Comparison of ENCODE assay signal across 7 mouse cellular contexts in the genomic region with DNA sequence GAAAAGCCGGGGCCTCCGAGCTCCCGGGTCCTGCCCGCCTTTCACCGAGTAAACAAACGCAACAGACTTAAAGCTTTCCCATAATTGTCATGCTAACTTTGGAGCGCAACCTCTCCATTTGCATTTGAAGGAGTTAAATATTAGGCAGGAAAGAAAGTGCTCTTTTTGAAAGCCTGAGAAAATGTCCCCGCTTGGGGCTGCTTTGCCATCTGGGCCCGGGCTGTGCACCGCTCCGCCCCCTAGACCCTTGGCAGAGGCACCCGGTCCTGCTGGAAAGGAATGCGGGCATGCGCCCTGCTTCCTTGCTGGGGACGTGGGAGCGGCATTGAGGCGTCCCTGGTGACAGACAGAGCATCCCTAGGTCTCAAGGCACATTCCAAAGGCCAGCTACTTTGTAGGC.
A peak's percentile ranks its signal among the peaks of the same experiment; 100 is the strongest.
DNase-seq lines count a peak whose midpoint lies in the region; ATAC-seq and TF ChIP-seq lines count a peak whose summit lies in the region.

No protein-coding gene starts in this region.

- 1% methylated on average over 17 of the region's 17 CpGs for WGBS in heart, embryonic 11.5 days (ENCODE audit: insufficient replicate concordance)
- WGBS in kidney, embryonic 14.5 days: under 1% methylated on average over 17 of the region's 17 CpGs
- WGBS in limb, embryonic 13.5 days: 2% methylated on average over 17 of the region's 17 CpGs
- WGBS in midbrain, postnatal 0 days: 5% methylated on average over 17 of the region's 17 CpGs

- no peak for TF ChIP-seq CTCF in embryonic fibroblast, embryonic 13.5 days (IDR thresholded peaks at IDR 0.05; ENCODE audit: borderline replicate concordance, insufficient read depth, low read length)
- peak; percentile 31 for TF ChIP-seq CTCF in midbrain, postnatal 0 days (IDR thresholded peaks at IDR 0.05)

- H3K27ac ChIP-seq in embryonic fibroblast, embryonic 13.5 days (ENCODE audit: insufficient read depth, low read length): no peak overlapping the region
- H3K27ac ChIP-seq in heart, embryonic 11.5 days (ENCODE audit: low read depth, low read length): no peak overlapping the region
- H3K27ac ChIP-seq in kidney, embryonic 14.5 days (ENCODE audit: low read depth, low read length): peak overlapping the region; percentile 8; the same call in 1 of the 2 replicates
- peak overlapping the region; percentile 22; the same call in 1 of the 2 replicates for H3K27ac ChIP-seq in limb, embryonic 13.5 days
- H3K27ac ChIP-seq in midbrain, postnatal 0 days (ENCODE audit: low read depth, low read length): no peak overlapping the region

- DNase-seq in brain, embryonic 18.5 days (ENCODE audit: low read depth, low spot score): peak; percentile 61
- peak; percentile 81 for DNase-seq in midbrain, postnatal 0 days (ENCODE audit: low spot score)
- DNase-seq in testis, postnatal 14 days (ENCODE audit: low spot score): peak; percentile 30

- peaks cover 3% of the 10 kb centered on the region for H3K4me1 ChIP-seq in embryonic fibroblast, embryonic 13.5 days (ENCODE audit: control insufficient read depth, insufficient read depth, low read length)
- peaks cover 2% of the 10 kb centered on the region; the same call in 1 of the 2 replicates for H3K4me1 ChIP-seq in heart, embryonic 11.5 days (ENCODE audit: control insufficient read depth, insufficient read depth, low read length)
- H3K4me1 ChIP-seq in kidney, embryonic 14.5 days (ENCODE audit: control insufficient read depth, insufficient read depth, low read length): peaks cover 14% of the 10 kb centered on the region
- peaks cover 16% of the 10 kb centered on the region for H3K4me1 ChIP-seq in limb, embryonic 13.5 days
- H3K4me1 ChIP-seq in midbrain, postnatal 0 days (ENCODE audit: insufficient read depth, low read length): no peaks in the 10 kb centered on the region

- H3K4me3 ChIP-seq in embryonic fibroblast, embryonic 13.5 days (ENCODE audit: insufficient read depth, low read length): peak overlapping the region; percentile 15; the same call in 1 of the 2 replicates
- peak overlapping the region; percentile 8 for H3K4me3 ChIP-seq in heart, embryonic 11.5 days (ENCODE audit: low read depth, low read length)
- peak overlapping the region; percentile 18 for H3K4me3 ChIP-seq in kidney, embryonic 14.5 days (ENCODE audit: low read length)
- peak overlapping the region; percentile 28 for H3K4me3 ChIP-seq in limb, embryonic 13.5 days
- H3K4me3 ChIP-seq in midbrain, postnatal 0 days (ENCODE audit: low read depth, low read length): peak overlapping the region; percentile 18

- no peak for TF ChIP-seq POLR2A in embryonic fibroblast, embryonic 13.5 days (IDR thresholded peaks at IDR 0.05; ENCODE audit: low read depth, low read length)

- H3K9me3 ChIP-seq in heart, embryonic 11.5 days (replicated peaks; ENCODE audit: control insufficient read depth, low read length): no peaks in the 10 kb centered on the region
- no peaks in the 10 kb centered on the region for H3K9me3 ChIP-seq in kidney, embryonic 14.5 days (ENCODE audit: control insufficient read depth, low read length)
- no peaks in the 10 kb centered on the region for H3K9me3 ChIP-seq in limb, embryonic 13.5 days
- H3K9me3 ChIP-seq in midbrain, postnatal 0 days (ENCODE audit: low read length): no peaks in the 10 kb centered on the region

- ATAC-seq in heart, embryonic 11.5 days (replicated peaks; ENCODE audit: insufficient number of reproducible peaks, low FRiP score, low TSS enrichment): 0 out of 2 replicates have a peak, but pooled peaks have one; percentile 63
- ATAC-seq in kidney, embryonic 14.5 days (ENCODE audit: low FRiP score, low TSS enrichment): peak; percentile 92
- ATAC-seq in limb, embryonic 13.5 days (ENCODE audit: low FRiP score, low read depth): peak; percentile 69; the same call in 1 of the 2 replicates
- peak; percentile 44; the same call in 1 of the 2 replicates for ATAC-seq in midbrain, postnatal 0 days (ENCODE audit: low FRiP score)

- peak overlapping the region; percentile 1; the same call in 1 of the 2 replicates for H3K9ac ChIP-seq in heart, embryonic 11.5 days (ENCODE audit: low read depth, low read length)
- no peak overlapping the region for H3K9ac ChIP-seq in kidney, embryonic 14.5 days (ENCODE audit: low read depth, low read length)
- peak overlapping the region; percentile 51; the same call in 1 of the 2 replicates for H3K9ac ChIP-seq in limb, embryonic 13.5 days
- no peak overlapping the region for H3K9ac ChIP-seq in midbrain, postnatal 0 days (replicated peaks; ENCODE audit: low read length, poor library complexity, severe bottlenecking)

- no peaks in the 10 kb centered on the region for H3K36me3 ChIP-seq in heart, embryonic 11.5 days (ENCODE audit: control insufficient read depth, insufficient read depth, low read length)
- H3K36me3 ChIP-seq in kidney, embryonic 14.5 days (ENCODE audit: control insufficient read depth, insufficient read depth, low read length): no peaks in the 10 kb centered on the region
- H3K36me3 ChIP-seq in limb, embryonic 13.5 days: no peaks in the 10 kb centered on the region
- H3K36me3 ChIP-seq in midbrain, postnatal 0 days (ENCODE audit: insufficient read depth, low read length): no peaks in the 10 kb centered on the region

- no peaks in the 10 kb centered on the region for H3K27me3 ChIP-seq in heart, embryonic 11.5 days (ENCODE audit: control insufficient read depth, insufficient read depth, low read length)
- no peaks in the 10 kb centered on the region for H3K27me3 ChIP-seq in kidney, embryonic 14.5 days (ENCODE audit: control insufficient read depth, insufficient read depth, low read length)
- no peaks in the 10 kb centered on the region for H3K27me3 ChIP-seq in limb, embryonic 13.5 days
- no peaks in the 10 kb centered on the region for H3K27me3 ChIP-seq in midbrain, postnatal 0 days (ENCODE audit: insufficient read depth, low read length)

- peak overlapping the region; percentile 46 for H3K4me2 ChIP-seq in heart, embryonic 11.5 days
- peak overlapping the region; percentile 36 for H3K4me2 ChIP-seq in kidney, embryonic 14.5 days (replicated peaks; ENCODE audit: low read depth, low read length)
- peak overlapping the region; percentile 58 for H3K4me2 ChIP-seq in limb, embryonic 13.5 days (replicated peaks)
- H3K4me2 ChIP-seq in midbrain, postnatal 0 days (ENCODE audit: low read depth, low read length, poor library complexity, severe bottlenecking): peak overlapping the region; percentile 36

Comparison
In these comparisons a context has a peak if more than half of its experiments do, and no peak if none do; other contexts are left out.
1. DNase-seq: peak in every context shown above with its lines; median percentile 81 in midbrain, postnatal 0 days; 61 in brain, embryonic 18.5 days; 30 in testis, postnatal 14 days.
2. H3K27ac ChIP-seq: peak in kidney, embryonic 14.5 days (single experiment) and limb, embryonic 13.5 days (single experiment); none in embryonic fibroblast, embryonic 13.5 days (single experiment), heart, embryonic 11.5 days (single experiment) and midbrain, postnatal 0 days (single experiment).
3. H3K9ac ChIP-seq: peak in heart, embryonic 11.5 days (single experiment) and limb, embryonic 13.5 days (single experiment); none in kidney, embryonic 14.5 days (single experiment) and midbrain, postnatal 0 days (single experiment).
4. Peak in every context shown above with its lines, with median percentiles within 50 percentile points of each other: H3K4me3 ChIP-seq, ATAC-seq and H3K4me2 ChIP-seq.